Mouse (Mus musculus) Muller cell, postnatal 12 days (primary cell): ENCODE results near the gene Eomes.

ENCODE experiments used
- DNase-seq: peaks from one replicate; pipeline ENCODE4 v3.0.0-alpha.2; 2015; ENCODE audit errors: inconsistent ontology term

Eomes gene

GRCm38 (mm10) chr9:118487636-118488035, 9.6 kb downstream of the Eomes start:
- peak; percentile 32 for DNase-seq

- DNase-seq: peak; percentile 69
Measured at GRCm38 (mm10) chr9:118488138-118488895, 10.3 kb downstream of the Eomes start.

GRCm38 (mm10) chr9:118488896-118489578, 11.0 kb downstream of the Eomes start:
- peak; percentile 13 for DNase-seq

- DNase-seq: peak; percentile 72
Measured at GRCm38 (mm10) chr9:118489579-118490019, 11.6 kb downstream of the Eomes start.

- DNase-seq: no peak
Measured at GRCm38 (mm10) chr9:118491195-118491594, 13.2 kb downstream of the Eomes start.

GRCm38 (mm10) chr9:118492932-118493698, 15.1 kb downstream of the Eomes start:
- no peak for DNase-seq

GRCm38 (mm10) chr9:118494106-118494505, 16.1 kb downstream of the Eomes start:
- DNase-seq: no peak

GRCm38 (mm10) chr9:118495933-118496332, 17.9 kb downstream of the Eomes start:
- DNase-seq: no peak

GRCm38 (mm10) chr9:118496952-118497351, 18.9 kb downstream of the Eomes start:
- no peak for DNase-seq

GRCm38 (mm10) chr9:118498061-118498460, 20.0 kb downstream of the Eomes start:
- DNase-seq: no peak

- DNase-seq: no peak
Measured at GRCm38 (mm10) chr9:118500963-118501362, 23.0 kb downstream of the Eomes start.

GRCm38 (mm10) chr9:118504656-118505055, 26.6 kb downstream of the Eomes start:
- DNase-seq: no peak

GRCm38 (mm10) chr9:118506020-118506403, 28.0 kb downstream of the Eomes start, which contains the start of gene Golga4:
Golga4 (plus strand) TSS chr9:118506267.
- peak; percentile 87 for DNase-seq

- DNase-seq: peak; percentile 55
Measured at GRCm38 (mm10) chr9:118506404-118507231, 28.6 kb downstream of the Eomes start.

- DNase-seq: peak; percentile 36
Measured at GRCm38 (mm10) chr9:118507552-118507951, 29.5 kb downstream of the Eomes start.

- DNase-seq: no peak
Measured at GRCm38 (mm10) chr9:118508601-118509000, 30.6 kb downstream of the Eomes start.

- no peak for DNase-seq
Measured at GRCm38 (mm10) chr9:118510941-118511690, 33.1 kb downstream of the Eomes start.

- DNase-seq: no peak
Measured at GRCm38 (mm10) chr9:118512681-118513233, 34.7 kb downstream of the Eomes start.

GRCm38 (mm10) chr9:118515476-118515875, 37.5 kb downstream of the Eomes start:
- no peak for DNase-seq

- DNase-seq: no peak
Measured at GRCm38 (mm10) chr9:118516162-118516561, 38.1 kb downstream of the Eomes start.
